Mouse (Mus musculus): ENCODE data around the gene Trim69.

- TF ChIP-seq CTCF (IDR thresholded peaks at IDR 0.05 in 2 of 3, conservative IDR thresholded peaks at IDR 0.05 in 1 of 3; ENCODE audit: control insufficient read depth in 1 of 3, insufficient read depth in 1 of 3, low read depth in 2 of 3, low read length in 3 of 3, poor library complexity in 1 of 3, severe bottlenecking in 1 of 3) (no peak), ZC3H11A (IDR thresholded peaks at IDR 0.05; ENCODE audit: low read depth, low read length) (no peak), POLR2A (IDR thresholded peaks at IDR 0.05; ENCODE audit: control insufficient read depth in 1 of 2, insufficient read depth in 1 of 2, low read depth in 1 of 2, low read length in 2 of 2, poor library complexity in 1 of 2) (no peak), NELFE (IDR thresholded peaks at IDR 0.05; ENCODE audit: low read depth, low read length) (no peak), BHLHE40 (IDR thresholded peaks at IDR 0.05; ENCODE audit: borderline replicate concordance, low read depth, low read length) (no peak), RCOR1 (IDR thresholded peaks at IDR 0.05; ENCODE audit: low read depth, low read length) (no peak), MYC (IDR thresholded peaks at IDR 0.05; ENCODE audit: low read depth, low read length) (no peak), CHD1 (IDR thresholded peaks at IDR 0.05; ENCODE audit: low read depth, low read length) (no peak), EP300 (IDR thresholded peaks at IDR 0.05; ENCODE audit: low read depth in 1 of 2, low read length in 2 of 2) (no peak), MAX (IDR thresholded peaks at IDR 0.05; ENCODE audit: low read length) (no peak), JUND (IDR thresholded peaks at IDR 0.05; ENCODE audit: low read depth, low read length) (no peak), ZMIZ1 (IDR thresholded peaks at IDR 0.05; ENCODE audit: low read depth, low read length) (no peak), MXI1 (IDR thresholded peaks at IDR 0.05; ENCODE audit: low read depth, low read length) (no peak)
Observed at GRCm38 (mm10) chr2:122149316-122149715, 11.2 kb upstream of the Trim69 start.
